Mouse (Mus musculus) hindbrain, embryonic 15.5 days (tissue): ENCODE data around the gene Ermard. TPM values are rescaled to one million over a fixed set of nuclear protein-coding genes. Genes with fewer than 3 reads are reported as not detected.
A peak's percentile ranks its signal among the peaks of the same experiment; 100 is the strongest.

ENCODE experiments used
- ATAC-seq: fragments of 200-750 bp; cut with Nextera tagmentation; 2 replicates; pipeline ENCODE4 v1.8.0; 2017; ENCODE audit warnings: low read depth, moderate number of reproducible peaks, moderate TSS enrichment; ENCODE audit not compliant: low FRiP score
- H3K27ac ChIP-seq: fragments of 300-500 bp; sonication (generic); replicated peaks from 2 replicates; pipeline ENCODE4 v1.5.1; 2015; ENCODE audit warnings: mild to moderate bottlenecking, inconsistent platforms
- H3K27me3 ChIP-seq: fragments of 300-500 bp; sonication (generic); 2 replicates; pipeline ENCODE4 v1.6.1; 2015; ENCODE audit warnings: control low read depth, inconsistent platforms
- H3K36me3 ChIP-seq: fragments of 300-500 bp; sonication (generic); 2 replicates; pipeline ENCODE4 v1.6.1; 2015; ENCODE audit warnings: control low read depth, inconsistent platforms
- H3K4me1 ChIP-seq: fragments of 300-500 bp; sonication (generic); replicated peaks from 2 replicates; pipeline ENCODE4 v1.6.1; 2015; ENCODE audit warnings: control low read depth, inconsistent platforms
- H3K4me2 ChIP-seq: fragments of 300-500 bp; sonication (generic); 2 replicates; pipeline ENCODE4 v1.6.1; 2015; ENCODE audit warnings: moderate library complexity, mild to moderate bottlenecking, inconsistent platforms
- H3K4me3 ChIP-seq: fragments of 300-500 bp; sonication (generic); 2 replicates; pipeline ENCODE4 v1.5.1; 2015; ENCODE audit warnings: mild to moderate bottlenecking, inconsistent platforms
- H3K9ac ChIP-seq: fragments of 300-500 bp; sonication (generic); 2 replicates; pipeline ENCODE4 v1.6.1; 2015; ENCODE audit warnings: inconsistent platforms
- H3K9me3 ChIP-seq: fragments of 300-500 bp; sonication (generic); 2 replicates; pipeline ENCODE4 v1.6.1; 2016; ENCODE audit warnings: control low read depth, inconsistent platforms
- whole genome bisulfite sequencing: fragments of 180-500 bp; shearing (Covaris S2); methylation state at CpG from one replicate; pipeline ENCODE4 v1.1.7; 2015; 5-methylcytosine and 5-hydroxymethylcytosine counted together
- polyA plus RNA-seq: library from polyadenylated mRNA; unstranded; fragments of >200 nt; fragmentation: Nextera tagmentation; extraction: Ambion mirVana; gene quantifications from 2 replicates; pipeline ENCODE4 v1.2.1, GENCODE M21; 2015

Gene Ermard
- polyA plus RNA-seq, 1 experiment from 2014 or later: 69.1 TPM

GRCm38 (mm10) chr17:15096853-15097252 is 55.8 kb downstream of the Ermard start:
- ATAC-seq: no peak
- H3K9ac ChIP-seq: no peak overlapping the region
- no peaks in the 10 kb centered on the region for H3K36me3 ChIP-seq
- no peaks in the 10 kb centered on the region for H3K9me3 ChIP-seq
- no peak overlapping the region for H3K4me2 ChIP-seq
- no peak overlapping the region for H3K4me3 ChIP-seq
- H3K27ac ChIP-seq: no peak overlapping the region
- 88% methylated on average over 6 of the region's 6 CpGs for WGBS
- no peaks in the 10 kb centered on the region for H3K4me1 ChIP-seq
- no peaks in the 10 kb centered on the region for H3K27me3 ChIP-seq

- no peak overlapping the region for H3K27ac ChIP-seq
- no peaks in the 10 kb centered on the region for H3K27me3 ChIP-seq
- no peaks in the 10 kb centered on the region for H3K4me1 ChIP-seq
- 92% methylated on average over 1 of the region's 1 CpGs for WGBS
- no peaks in the 10 kb centered on the region for H3K9me3 ChIP-seq
- no peaks in the 10 kb centered on the region for H3K36me3 ChIP-seq
- no peak overlapping the region for H3K4me2 ChIP-seq
- ATAC-seq: no peak
- H3K4me3 ChIP-seq: no peak overlapping the region
- no peak overlapping the region for H3K9ac ChIP-seq
Observed at GRCm38 (mm10) chr17:15098677-15099076, 57.7 kb downstream of the Ermard start.

GRCm38 (mm10) chr17:15101355-15101754 is 60.3 kb downstream of the Ermard start:
- Histone ChIP-seq H3K36me3 (no peaks in the 10 kb centered on the region), H3K27ac (no peak overlapping the region), H3K9me3 (no peaks in the 10 kb centered on the region), H3K27me3 (no peaks in the 10 kb centered on the region), H3K4me1 (no peaks in the 10 kb centered on the region), H3K4me3 (no peak overlapping the region), H3K4me2 (no peak overlapping the region), H3K9ac (no peak overlapping the region)
- ATAC-seq: peak; percentile 87
- 73% methylated on average over 4 of the region's 4 CpGs for WGBS

- WGBS: 89% methylated on average over 9 of the region's 9 CpGs
- Histone ChIP-seq H3K4me2 (no peak overlapping the region), H3K27ac (no peak overlapping the region), H3K9ac (no peak overlapping the region), H3K9me3 (no peaks in the 10 kb centered on the region), H3K27me3 (no peaks in the 10 kb centered on the region), H3K4me3 (no peak overlapping the region), H3K4me1 (peaks cover 16% of the 10 kb centered on the region), H3K36me3 (no peaks in the 10 kb centered on the region)
- no peak for ATAC-seq
Observed at GRCm38 (mm10) chr17:15107143-15107649, 66.2 kb downstream of the Ermard start.

- no peak overlapping the region for H3K9ac ChIP-seq
- H3K27ac ChIP-seq: no peak overlapping the region
- 15% methylated on average over 20 of the region's 20 CpGs for WGBS
Observed at GRCm38 (mm10) chr17:15108473-15109441, 67.7 kb downstream of the Ermard start.

GRCm38 (mm10) chr17:15115550-15115949 is 74.5 kb downstream of the Ermard start:
- Histone ChIP-seq H3K9ac (no peak overlapping the region), H3K4me3 (no peak overlapping the region), H3K36me3 (no peaks in the 10 kb centered on the region), H3K27me3 (no peaks in the 10 kb centered on the region), H3K4me1 (no peaks in the 10 kb centered on the region), H3K4me2 (no peak overlapping the region), H3K9me3 (no peaks in the 10 kb centered on the region), H3K27ac (no peak overlapping the region)
- no peak for ATAC-seq
- WGBS: 85% methylated on average over 3 of the region's 3 CpGs

More at GRCm38 (mm10) chr17:15108473-15109441, 67.7 kb downstream of the Ermard start:
- Histone ChIP-seq H3K36me3 (no peaks in the 10 kb centered on the region), H3K4me1 (peaks cover 16% of the 10 kb centered on the region), H3K4me3 (no peak overlapping the region), H3K4me2 (peak overlapping the region; percentile 44), H3K27me3 (no peaks in the 10 kb centered on the region), H3K9me3 (no peaks in the 10 kb centered on the region)
- peak; percentile 83 for ATAC-seq

- Histone ChIP-seq H3K4me2 (no peak overlapping the region), H3K27me3 (no peaks in the 10 kb centered on the region), H3K9me3 (no peaks in the 10 kb centered on the region), H3K27ac (no peak overlapping the region), H3K36me3 (no peaks in the 10 kb centered on the region), H3K9ac (no peak overlapping the region), H3K4me3 (no peak overlapping the region), H3K4me1 (no peaks in the 10 kb centered on the region)
- no peak for ATAC-seq
- WGBS: 98% methylated on average over 4 of the region's 4 CpGs
Observed at GRCm38 (mm10) chr17:15120096-15120495, 79.1 kb downstream of the Ermard start.

- Histone ChIP-seq H3K4me3 (no peak overlapping the region), H3K9ac (no peak overlapping the region), H3K4me2 (no peak overlapping the region), H3K4me1 (no peaks in the 10 kb centered on the region), H3K36me3 (no peaks in the 10 kb centered on the region), H3K9me3 (no peaks in the 10 kb centered on the region), H3K27me3 (no peaks in the 10 kb centered on the region), H3K27ac (no peak overlapping the region)
- ATAC-seq: no peak
- 74% methylated on average over 6 of the region's 6 CpGs for WGBS
Observed at GRCm38 (mm10) chr17:15120569-15120968, 79.6 kb downstream of the Ermard start.

- Histone ChIP-seq H3K9ac (no peak overlapping the region), H3K4me2 (no peak overlapping the region), H3K4me3 (no peak overlapping the region), H3K36me3 (no peaks in the 10 kb centered on the region), H3K27ac (no peak overlapping the region), H3K9me3 (no peaks in the 10 kb centered on the region), H3K4me1 (no peaks in the 10 kb centered on the region), H3K27me3 (no peaks in the 10 kb centered on the region)
- WGBS: 81% methylated on average over 9 of the region's 9 CpGs
- no peak for ATAC-seq
Observed at GRCm38 (mm10) chr17:15129630-15130287, 88.8 kb downstream of the Ermard start.

- no peak overlapping the region for H3K4me3 ChIP-seq
- 93% methylated on average over 3 of the region's 3 CpGs for WGBS
- H3K27me3 ChIP-seq: no peaks in the 10 kb centered on the region
- no peaks in the 10 kb centered on the region for H3K9me3 ChIP-seq
- no peak overlapping the region for H3K9ac ChIP-seq
- H3K4me1 ChIP-seq: no peaks in the 10 kb centered on the region
- no peak overlapping the region for H3K4me2 ChIP-seq
- H3K27ac ChIP-seq: no peak overlapping the region
- no peaks in the 10 kb centered on the region for H3K36me3 ChIP-seq
- ATAC-seq: no peak
Observed at GRCm38 (mm10) chr17:15130288-15130656, 89.3 kb downstream of the Ermard start.

- no peak overlapping the region for H3K4me2 ChIP-seq
- H3K27ac ChIP-seq: no peak overlapping the region
- H3K9me3 ChIP-seq: no peaks in the 10 kb centered on the region
- WGBS: 87% methylated on average over 12 of the region's 12 CpGs
- ATAC-seq: no peak
- no peaks in the 10 kb centered on the region for H3K36me3 ChIP-seq
- no peaks in the 10 kb centered on the region for H3K27me3 ChIP-seq
- H3K9ac ChIP-seq: no peak overlapping the region
- no peaks in the 10 kb centered on the region for H3K4me1 ChIP-seq
- no peak overlapping the region for H3K4me3 ChIP-seq
Observed at GRCm38 (mm10) chr17:15134905-15135669, 94.1 kb downstream of the Ermard start.
